Mouse (Mus musculus) G1E (cell line): ENCODE data around the gene Lnx1.

ENCODE experiments used
- CTCF ChIP-seq: IDR thresholded peaks from 2 replicates; pipeline ENCODE4 v1.5.1; 2012; ENCODE audit warnings: low read depth, low read length, inconsistent platforms, mixed read lengths
- GATA1 ChIP-seq: IDR thresholded peaks from 2 replicates; pipeline ENCODE4 v1.6.1; 2012; ENCODE audit warnings: borderline replicate concordance, low read length, inconsistent platforms, mixed read lengths
- TAL1 ChIP-seq: conservative IDR thresholded peaks from 2 replicates; pipeline ENCODE4 v1.6.1; 2012; ENCODE audit warnings: low read depth, low read length, inconsistent platforms, mixed read lengths

GRCm38 (mm10) chr5:74617816-74618572 is 84.7 kb downstream of the Lnx1 start:
- TF ChIP-seq GATA1 (no peak), TAL1 (no peak), CTCF (no peak)
